Mouse (Mus musculus) limb, embryonic 11.5 days (tissue): ENCODE data around the gene Atp6v0a1. TPM values are rescaled to one million over a fixed set of nuclear protein-coding genes. Genes with fewer than 3 reads are reported as not detected.

ENCODE experiments used
- ATAC-seq: fragments of 200-750 bp; cut with Nextera tagmentation; 2 replicates; pipeline ENCODE4 v1.8.0; 2017; ENCODE audit warnings: low read depth; ENCODE audit not compliant: insufficient number of reproducible peaks, low FRiP score, low TSS enrichment
- DNase-seq: peaks from one replicate; pipeline ENCODE4 v3.0.0-alpha.2; 2015; ENCODE audit warnings: low spot score
- H3K27ac ChIP-seq: fragments of 300-500 bp; sonication (generic); replicated peaks from 2 replicates; pipeline ENCODE4 v1.5.1; 2014; ENCODE audit warnings: low read depth, mild to moderate bottlenecking, low read length
- H3K27me3 ChIP-seq: fragments of 300-500 bp; sonication (generic); 2 replicates; pipeline ENCODE4 v1.6.1; 2014; ENCODE audit warnings: mild to moderate bottlenecking, low read length, mixed read lengths; ENCODE audit not compliant: control insufficient read depth, insufficient read depth
- H3K36me3 ChIP-seq: fragments of 300-500 bp; sonication (generic); 2 replicates; pipeline ENCODE4 v1.6.1; 2014; ENCODE audit warnings: mild to moderate bottlenecking, low read length, moderate library complexity, mixed read lengths; ENCODE audit not compliant: control insufficient read depth, insufficient read depth
- H3K4me1 ChIP-seq: fragments of 300-500 bp; sonication (generic); 2 replicates; pipeline ENCODE4 v1.6.1; 2014; ENCODE audit warnings: low read length, mixed read lengths; ENCODE audit not compliant: control insufficient read depth, insufficient read depth
- H3K4me2 ChIP-seq: fragments of 300-500 bp; sonication (generic); 2 replicates; pipeline ENCODE4 v1.6.1; 2014; ENCODE audit warnings: low read depth, mild to moderate bottlenecking, moderate library complexity; ENCODE audit not compliant: severe bottlenecking
- H3K4me3 ChIP-seq: fragments of 300-500 bp; sonication (generic); 2 replicates; pipeline ENCODE4 v1.5.1; 2014; ENCODE audit warnings: low read depth, low read length
- H3K9ac ChIP-seq: fragments of 300-500 bp; sonication (generic); 2 replicates; pipeline ENCODE4 v1.6.1; 2014; ENCODE audit warnings: mild to moderate bottlenecking, low read length
- H3K9me3 ChIP-seq: fragments of 300-500 bp; sonication (generic); 2 replicates; pipeline ENCODE4 v1.6.1; 2016; ENCODE audit warnings: low read length; ENCODE audit not compliant: control insufficient read depth
- WGBS: fragments of 180-500 bp; shearing (Covaris S2); extraction: QIAGEN DNeasy Blood & Tissue Kit; methylation state at CpG from one replicate; pipeline ENCODE4 v1.1.7; 2014; 5-methylcytosine and 5-hydroxymethylcytosine counted together
- polyA plus RNA-seq: library from polyadenylated mRNA; unstranded; fragments of >200 nt; fragmentation: Nextera tagmentation; extraction: Ambion mirVana; gene quantifications from 2 replicates; pipeline ENCODE4 v1.2.1, GENCODE M21; 2014

Atp6v0a1 gene
- polyA plus RNA-seq, 1 experiment from 2014 or later: 27.1 TPM

DNA sequence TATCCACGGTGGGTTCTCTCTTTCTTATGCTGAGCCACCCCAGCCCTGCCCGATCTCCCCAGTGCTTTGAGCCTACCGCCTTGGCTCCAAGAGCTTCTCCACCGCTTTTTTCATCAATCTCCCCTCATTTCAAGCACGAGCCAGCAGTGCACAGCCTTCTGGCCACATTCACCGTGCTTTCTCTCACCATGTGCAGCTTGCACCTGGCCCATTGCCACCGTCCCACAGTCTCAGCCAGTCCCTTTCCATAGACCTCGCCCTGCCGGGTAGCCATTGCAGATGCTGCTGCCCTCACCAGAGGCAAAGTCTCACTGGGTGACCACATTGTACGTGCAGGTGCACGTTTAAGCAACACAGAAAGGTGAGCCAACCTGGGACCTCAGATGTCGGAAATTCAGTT lies 14.1 kb downstream of the Atp6v0a1 start:
- Histone ChIP-seq H3K4me3 (no peak overlapping the region), H3K27me3 (no peaks in the 10 kb centered on the region), H3K4me1 (no peaks in the 10 kb centered on the region), H3K27ac (no peak overlapping the region), H3K9me3 (no peaks in the 10 kb centered on the region), H3K36me3 (peaks cover 2% of the 10 kb centered on the region; the same call in 1 of the 2 replicates), H3K9ac (no peak overlapping the region), H3K4me2 (no peak overlapping the region)
- 94% methylated on average over 12 of the region's 12 CpGs for WGBS
- DNase-seq: no peak
- ATAC-seq: no peak

- DNase-seq (no peak), ATAC-seq (no peak)
- Histone ChIP-seq H3K4me1 (no peaks in the 10 kb centered on the region), H3K27me3 (no peaks in the 10 kb centered on the region), H3K27ac (no peak overlapping the region), H3K4me2 (no peak overlapping the region), H3K9ac (no peak overlapping the region), H3K4me3 (no peak overlapping the region), H3K36me3 (peaks cover 2% of the 10 kb centered on the region; the same call in 1 of the 2 replicates), H3K9me3 (no peaks in the 10 kb centered on the region)
- 93% methylated on average over 4 of the region's 4 CpGs for WGBS
Measured at GRCm38 (mm10) chr11:101024001-101024400, 14.7 kb downstream of the Atp6v0a1 start.

DNA sequence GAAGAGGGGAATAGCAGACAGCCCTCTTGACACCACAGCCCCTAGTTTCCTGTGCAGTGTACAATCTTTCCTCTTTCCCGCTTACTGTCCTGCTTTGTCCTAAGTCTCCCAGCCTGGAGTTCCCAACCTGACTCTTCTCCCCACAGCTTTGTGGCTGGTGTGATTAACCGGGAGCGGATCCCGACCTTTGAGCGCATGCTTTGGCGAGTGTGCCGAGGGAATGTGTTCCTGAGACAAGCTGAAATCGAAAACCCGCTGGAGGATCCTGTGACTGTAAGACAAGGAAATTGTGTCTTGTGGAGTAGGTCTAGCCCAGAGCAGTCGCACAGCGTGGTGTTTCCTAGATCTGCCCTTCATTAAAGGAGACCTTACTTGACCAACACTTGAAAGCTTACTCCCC lies 17.9 kb downstream of the Atp6v0a1 start:
- Histone ChIP-seq H3K36me3 (no peaks in the 10 kb centered on the region; the same call in 1 of the 2 replicates), H3K4me1 (no peaks in the 10 kb centered on the region), H3K4me2 (no peak overlapping the region), H3K27me3 (no peaks in the 10 kb centered on the region), H3K27ac (no peak overlapping the region), H3K9me3 (no peaks in the 10 kb centered on the region), H3K9ac (no peak overlapping the region), H3K4me3 (no peak overlapping the region)
- 92% methylated on average over 11 of the region's 11 CpGs for WGBS
- no peak for ATAC-seq
- DNase-seq: no peak

DNA sequence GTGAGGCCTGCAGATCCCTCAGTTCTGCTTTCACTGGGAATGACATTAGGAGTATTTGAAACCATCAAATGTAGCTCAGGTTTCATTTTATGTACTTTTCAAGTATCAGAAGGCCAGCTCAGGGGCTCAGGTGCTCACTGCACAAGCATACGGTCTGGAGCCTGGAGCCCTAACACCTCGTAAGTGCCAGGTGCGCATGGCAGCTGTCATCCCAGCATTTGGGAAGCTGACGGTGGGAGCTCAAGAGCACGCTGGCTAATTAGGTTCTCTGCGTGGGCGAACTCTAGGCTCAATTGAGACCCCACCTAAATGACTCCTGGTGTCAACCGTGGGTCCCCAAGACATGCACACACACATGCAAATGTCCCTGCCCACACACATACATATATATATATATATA lies 20.1 kb downstream of the Atp6v0a1 start:
- no peak overlapping the region for H3K27ac ChIP-seq
- no peak overlapping the region for H3K4me2 ChIP-seq
- WGBS: 82% methylated on average over 8 of the region's 8 CpGs
- H3K4me3 ChIP-seq: no peak overlapping the region
- no peaks in the 10 kb centered on the region for H3K27me3 ChIP-seq
- H3K4me1 ChIP-seq: no peaks in the 10 kb centered on the region
- ATAC-seq (no peak), DNase-seq (no peak)
- H3K9me3 ChIP-seq: no peaks in the 10 kb centered on the region
- no peak overlapping the region for H3K9ac ChIP-seq
- peaks cover 2% of the 10 kb centered on the region; the same call in 1 of the 2 replicates for H3K36me3 ChIP-seq

- Histone ChIP-seq H3K4me2 (no peak overlapping the region), H3K4me3 (no peak overlapping the region), H3K27me3 (no peaks in the 10 kb centered on the region), H3K27ac (no peak overlapping the region), H3K9ac (no peak overlapping the region), H3K4me1 (no peaks in the 10 kb centered on the region), H3K9me3 (no peaks in the 10 kb centered on the region), H3K36me3 (peaks cover 2% of the 10 kb centered on the region; the same call in 1 of the 2 replicates)
- no peak for DNase-seq
- no peak for ATAC-seq
- 84% methylated on average over 10 of the region's 10 CpGs for WGBS
Measured at GRCm38 (mm10) chr11:101030136-101030807, 21.0 kb downstream of the Atp6v0a1 start.

DNA sequence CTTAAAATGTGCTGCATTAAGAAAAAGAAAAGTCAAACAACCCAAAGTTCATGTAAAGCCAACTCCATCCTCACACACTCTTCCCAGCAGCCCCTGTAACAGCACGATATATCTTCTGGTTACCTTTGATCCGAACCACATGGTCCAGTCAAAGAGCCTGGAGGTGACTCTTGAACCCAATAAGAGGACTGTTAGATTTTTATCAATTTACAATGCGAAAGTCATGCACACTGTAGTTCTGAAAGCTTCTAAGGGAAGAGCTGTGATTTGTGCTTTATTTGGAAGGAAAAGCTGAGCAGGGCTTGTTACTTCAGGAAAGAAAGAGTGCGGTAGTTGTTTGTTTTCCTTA lies 21.5 kb downstream of the Atp6v0a1 start:
- H3K9ac ChIP-seq: no peak overlapping the region
- no peak overlapping the region for H3K4me2 ChIP-seq
- WGBS: 89% methylated on average over 4 of the region's 4 CpGs
- ATAC-seq (no peak), DNase-seq (no peak)
- H3K27me3 ChIP-seq: no peaks in the 10 kb centered on the region
- H3K4me3 ChIP-seq: no peak overlapping the region
- no peak overlapping the region for H3K27ac ChIP-seq
- H3K9me3 ChIP-seq: no peaks in the 10 kb centered on the region
- no peaks in the 10 kb centered on the region for H3K4me1 ChIP-seq
- peaks cover 2% of the 10 kb centered on the region; the same call in 1 of the 2 replicates for H3K36me3 ChIP-seq

GRCm38 (mm10) chr11:101031470-101031869 lies 22.2 kb downstream of the Atp6v0a1 start:
- DNase-seq (no peak), ATAC-seq (no peak)
- H3K9me3 ChIP-seq: no peaks in the 10 kb centered on the region
- H3K36me3 ChIP-seq: peaks cover 2% of the 10 kb centered on the region; the same call in 1 of the 2 replicates
- no peak overlapping the region for H3K9ac ChIP-seq
- no peak overlapping the region for H3K4me3 ChIP-seq
- no peaks in the 10 kb centered on the region for H3K4me1 ChIP-seq
- 100% methylated on average over 1 of the region's 1 CpGs for whole genome bisulfite sequencing
- no peaks in the 10 kb centered on the region for H3K27me3 ChIP-seq
- H3K4me2 ChIP-seq: no peak overlapping the region
- H3K27ac ChIP-seq: no peak overlapping the region

- Histone ChIP-seq H3K36me3 (peaks cover 2% of the 10 kb centered on the region; the same call in 1 of the 2 replicates), H3K4me3 (no peak overlapping the region), H3K27me3 (no peaks in the 10 kb centered on the region), H3K4me1 (no peaks in the 10 kb centered on the region), H3K9ac (no peak overlapping the region), H3K4me2 (no peak overlapping the region), H3K27ac (no peak overlapping the region), H3K9me3 (no peaks in the 10 kb centered on the region)
- DNase-seq (no peak), ATAC-seq (no peak)
- WGBS: 93% methylated on average over 17 of the region's 17 CpGs
Measured at GRCm38 (mm10) chr11:101033856-101034500, 24.7 kb downstream of the Atp6v0a1 start.
